Mouse (Mus musculus) WW6 (cell line): ENCODE measurements around the gene Ccdc175.

ENCODE experiments used
- DNase-seq: peaks from one replicate; pipeline ENCODE4 v3.0.0-alpha.2; 2013; ENCODE audit warnings: low read depth, low spot score

Gene Ccdc175

DNA sequence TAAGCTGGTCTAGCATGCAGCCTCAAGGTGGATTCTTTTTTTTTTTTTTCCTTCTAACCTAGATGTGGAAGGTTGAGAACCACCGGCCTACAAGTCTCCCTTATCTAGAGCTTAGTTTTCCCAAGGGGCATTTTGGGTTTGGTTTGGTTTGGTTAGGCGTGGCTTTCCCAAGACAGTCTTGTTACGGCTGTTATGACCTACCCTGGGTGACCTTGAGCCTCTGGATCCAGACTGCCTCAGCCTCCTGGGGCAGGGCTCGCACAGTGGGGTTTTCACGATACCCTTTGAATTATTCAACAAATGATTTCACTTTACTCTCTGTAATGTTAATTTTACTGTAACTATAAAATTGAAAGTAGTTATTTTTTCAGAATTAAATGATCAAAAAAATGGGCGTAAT is 82.1 kb downstream of the Ccdc175 start:
- no peak for DNase-seq

DNA sequence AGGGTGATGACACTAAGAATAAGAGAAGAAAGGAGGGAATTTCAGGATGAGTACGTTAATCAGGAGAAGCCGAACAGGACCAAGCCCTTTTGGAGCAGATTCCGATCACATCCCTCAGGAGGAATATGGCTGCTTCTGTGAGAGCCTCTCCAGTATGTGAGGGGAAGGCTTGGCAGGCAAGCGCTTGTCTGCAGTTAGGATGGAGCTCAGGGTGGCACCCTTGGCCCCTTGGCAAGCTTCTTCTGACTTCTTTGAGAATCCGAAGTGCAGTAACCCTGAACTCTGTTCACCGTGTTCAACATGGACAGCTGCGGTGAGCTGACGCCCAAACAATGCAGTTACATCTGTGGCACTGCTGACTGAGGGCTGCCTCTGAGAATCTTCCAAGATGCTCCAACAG is 87.9 kb downstream of the Ccdc175 start:
- no peak for DNase-seq

DNA sequence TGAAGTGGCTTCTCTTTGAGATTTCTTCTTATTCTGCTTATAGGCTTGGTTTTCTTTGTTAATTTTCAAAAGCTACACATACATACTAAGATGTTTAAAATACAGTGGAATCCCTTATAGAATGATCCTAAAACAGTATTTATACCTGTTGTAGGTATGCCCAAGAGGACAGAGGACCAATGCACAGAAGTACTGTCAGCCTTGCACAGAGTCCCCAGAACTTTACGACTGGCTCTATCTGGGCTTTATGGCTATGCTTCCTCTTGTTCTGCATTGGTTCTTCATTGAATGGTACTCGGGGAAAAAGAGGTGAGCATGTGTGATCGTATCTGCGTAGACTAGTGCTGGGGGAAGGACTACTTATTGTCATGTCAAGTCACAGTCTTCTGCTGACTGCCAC is 95.0 kb downstream of the Ccdc175 start:
- DNase-seq = no peak

DNA sequence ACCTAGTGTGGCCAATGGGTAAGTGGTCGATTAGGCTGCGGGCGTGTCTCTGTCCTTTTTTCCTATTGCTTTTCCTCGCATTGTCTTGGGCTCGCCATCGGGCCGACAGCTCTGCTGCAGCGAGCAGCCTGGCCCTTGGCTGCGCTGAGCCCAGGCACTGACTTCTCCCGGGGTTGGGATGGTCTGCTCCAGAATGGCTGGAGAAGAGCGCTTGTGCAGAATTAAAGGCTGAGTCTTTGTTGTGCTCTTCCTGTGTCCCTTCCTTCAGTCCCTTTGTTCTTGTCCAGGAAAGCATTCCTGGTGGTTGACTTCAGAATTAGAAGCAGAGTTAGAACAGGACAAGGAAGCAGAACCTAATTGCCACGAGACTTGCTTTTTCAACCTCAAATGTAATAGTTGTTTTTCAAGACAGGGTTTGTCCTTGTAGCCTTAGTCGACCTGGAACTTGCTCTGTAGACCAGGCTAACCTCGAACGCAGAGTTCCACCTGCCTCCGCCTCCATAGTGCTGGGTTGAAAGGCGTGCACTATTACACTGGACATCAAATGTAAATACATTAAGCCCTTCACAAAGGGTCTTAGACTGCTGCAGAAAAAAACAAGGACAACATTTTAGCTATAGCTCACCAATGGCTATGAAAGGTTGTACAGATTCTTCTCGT is 98.5 kb downstream of the Ccdc175 start:
- DNase-seq = no peak

DNA sequence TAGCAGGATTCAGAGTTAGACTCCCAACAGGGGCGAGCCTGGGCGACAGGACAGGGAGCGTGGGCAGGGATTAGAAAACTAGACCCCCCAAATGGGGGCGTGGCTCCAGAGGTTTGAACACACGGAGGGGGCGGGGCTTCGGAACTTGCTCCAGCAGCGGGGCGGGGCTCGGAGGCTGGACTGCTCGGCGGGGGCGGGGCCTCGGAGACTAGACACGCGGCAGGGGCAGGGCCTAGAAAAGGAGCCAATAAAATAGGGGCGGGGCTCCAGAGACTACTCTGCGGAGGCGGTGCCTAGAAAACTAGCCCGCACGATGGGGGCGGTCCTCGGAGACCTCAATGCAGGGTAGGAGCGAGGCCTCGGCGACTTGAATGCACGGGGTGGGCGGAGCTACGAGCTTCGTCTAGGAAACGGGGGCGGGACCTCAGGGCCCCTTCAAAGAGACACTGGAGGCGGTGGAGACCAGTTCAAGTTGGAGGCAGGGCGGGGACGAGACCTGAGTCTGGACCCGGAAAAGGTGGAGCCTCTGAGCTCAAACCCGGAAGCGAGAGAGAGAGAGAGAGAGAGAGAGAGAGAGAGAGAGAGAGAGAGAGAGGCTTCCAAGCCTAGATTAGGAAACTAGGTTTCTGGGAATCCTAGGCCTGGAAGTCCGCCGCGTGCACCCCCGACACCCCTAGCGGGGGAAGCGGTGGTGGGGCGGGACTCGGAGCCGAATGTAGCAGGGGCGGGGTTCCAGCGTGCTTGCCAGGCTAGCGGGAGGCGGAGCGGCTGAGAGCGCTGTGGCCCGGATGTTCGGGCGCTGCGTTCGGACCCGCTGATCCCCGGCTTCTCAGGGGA is 99.3 kb downstream of the Ccdc175 start, which contains the start of the genes L3hypdh and Jkamp:
Gene L3hypdh, minus strand, starts transcription at position 111 of the 837 bp plus-strand sequence.
Gene Jkamp, plus strand, starts transcription at position 261 of the 837 bp plus-strand sequence.
- peak; percentile 99 for DNase-seq

DNA sequence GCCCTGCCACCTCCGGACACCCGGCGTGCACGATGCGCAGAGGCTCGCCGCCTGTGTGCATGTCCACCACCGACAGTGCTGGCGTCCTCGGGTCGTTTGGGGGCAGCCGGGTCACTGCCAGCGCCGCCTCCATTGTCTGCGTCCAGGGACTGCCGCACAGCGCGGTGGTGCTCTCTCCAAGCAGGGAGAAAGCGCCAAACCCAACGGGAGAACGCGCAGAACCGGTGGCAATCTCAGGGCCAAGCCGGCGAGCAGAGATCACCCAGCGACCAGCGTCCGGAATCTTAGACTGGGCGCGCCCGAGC is 99.9 kb downstream of the Ccdc175 start:
- no peak for DNase-seq

DNA sequence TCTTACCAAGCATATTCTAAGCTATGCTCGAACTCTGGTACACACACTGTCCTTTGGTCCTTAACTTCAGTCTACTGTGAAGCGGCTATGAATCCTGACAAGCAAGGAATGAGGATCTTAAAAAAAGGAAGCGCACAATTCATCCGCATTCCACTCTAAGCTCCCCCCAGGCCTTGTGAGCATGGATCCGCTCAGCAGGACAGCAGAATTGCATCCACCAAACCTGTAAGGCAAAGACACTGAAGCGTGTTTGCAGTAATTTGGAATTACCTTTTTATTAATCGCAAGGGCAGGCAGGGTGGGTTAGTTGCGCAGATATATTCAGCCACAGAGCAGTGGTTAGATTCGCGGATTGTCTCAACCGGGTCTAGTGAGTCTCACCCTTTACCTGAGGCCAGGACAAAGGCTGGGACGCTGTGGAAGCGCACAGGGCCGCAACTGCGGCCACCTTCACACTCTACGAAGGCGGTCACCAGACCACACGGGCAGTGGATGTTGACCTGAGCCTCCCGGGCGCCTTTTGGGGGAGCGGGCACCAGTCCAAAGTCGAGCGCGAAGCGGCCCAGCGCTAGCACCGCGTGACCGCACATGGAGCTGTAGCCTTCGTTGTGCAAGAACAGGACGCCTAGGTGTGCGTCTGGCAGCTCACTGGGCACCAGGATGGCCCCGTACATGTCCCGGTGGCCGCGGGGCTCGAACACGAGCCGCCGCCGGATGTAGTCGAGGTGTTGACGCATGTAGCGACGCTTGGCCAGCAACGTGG is 100.4 kb downstream of the Ccdc175 start:
- DNase-seq = no peak

DNA sequence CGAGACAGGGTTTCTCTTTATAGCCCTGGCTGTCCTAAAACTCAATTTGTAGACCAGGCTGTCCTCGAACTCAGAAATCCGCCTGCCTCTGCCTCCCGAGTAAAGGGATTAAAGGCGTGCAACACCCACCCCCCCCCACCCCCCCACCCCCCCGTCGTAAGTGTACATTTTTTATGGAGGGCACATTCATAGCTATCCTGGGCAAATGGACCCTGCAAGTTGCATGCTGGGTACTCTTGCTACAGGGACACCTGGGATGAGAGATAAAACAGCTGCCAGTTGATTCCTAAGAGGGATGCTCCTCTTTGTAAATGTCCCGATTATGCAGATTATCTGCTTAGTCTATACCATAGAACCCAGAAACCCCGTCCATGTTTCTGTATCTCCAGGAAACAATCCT is 101.6 kb downstream of the Ccdc175 start:
- DNase-seq = no peak

DNA sequence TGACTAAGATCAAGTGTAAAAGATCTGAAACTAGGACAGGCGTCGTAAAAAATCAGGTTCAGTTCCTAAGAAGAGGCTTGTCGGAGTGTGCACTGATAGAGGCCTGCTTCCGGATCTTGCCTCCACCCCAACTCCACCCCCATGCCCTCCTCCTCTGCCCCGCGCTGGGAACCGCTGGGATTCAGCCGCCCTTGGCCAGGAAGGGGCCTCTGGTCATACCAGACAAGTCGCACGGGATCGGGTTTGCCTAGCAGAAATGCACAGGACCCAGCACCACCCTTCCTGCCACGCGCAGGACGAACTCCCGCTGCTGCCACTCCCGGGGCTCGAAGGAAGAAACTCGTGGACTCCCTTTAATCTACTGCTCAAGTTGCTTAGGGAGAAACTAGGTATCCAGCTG is 102.5 kb downstream of the Ccdc175 start:
- no peak for DNase-seq

DNA sequence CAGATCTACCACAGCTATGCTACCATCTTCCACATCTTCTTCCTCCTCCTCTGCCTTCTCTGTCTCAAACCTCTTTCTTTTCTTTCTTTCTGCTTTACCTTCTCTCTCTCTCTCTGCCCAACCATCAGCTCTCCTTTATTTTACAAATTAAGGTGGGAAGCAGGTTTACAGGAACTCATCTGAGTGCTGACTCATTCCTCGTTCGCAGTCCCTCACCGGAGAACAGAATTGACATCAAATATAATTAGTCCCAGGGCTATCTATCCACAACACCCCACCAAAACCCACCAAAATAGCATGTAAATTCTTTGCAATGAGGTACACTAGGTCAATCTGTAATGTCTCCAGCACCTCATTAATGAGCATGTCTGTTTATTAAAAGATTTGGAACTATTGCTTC is 102.9 kb downstream of the Ccdc175 start:
- DNase-seq = no peak

DNA sequence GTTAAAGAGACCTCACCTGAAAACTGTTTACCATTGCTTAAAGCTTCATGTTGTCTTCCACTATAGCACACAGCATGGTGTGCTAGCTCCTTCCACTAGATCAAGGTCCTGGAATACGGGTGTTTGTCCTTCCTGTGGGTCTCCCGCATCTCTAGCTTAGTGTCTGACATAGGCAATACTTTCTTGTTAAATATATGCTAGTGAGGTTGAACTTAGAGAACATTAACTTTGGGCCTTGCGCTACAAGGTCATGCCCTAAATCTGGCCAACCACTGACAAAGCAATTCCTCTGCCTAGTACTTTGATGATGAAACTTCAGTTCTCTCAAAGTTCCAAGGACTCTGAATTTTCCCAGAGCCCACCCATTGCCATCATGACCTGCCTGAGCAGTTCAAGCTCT is 106.6 kb downstream of the Ccdc175 start:
- no peak for DNase-seq

DNA sequence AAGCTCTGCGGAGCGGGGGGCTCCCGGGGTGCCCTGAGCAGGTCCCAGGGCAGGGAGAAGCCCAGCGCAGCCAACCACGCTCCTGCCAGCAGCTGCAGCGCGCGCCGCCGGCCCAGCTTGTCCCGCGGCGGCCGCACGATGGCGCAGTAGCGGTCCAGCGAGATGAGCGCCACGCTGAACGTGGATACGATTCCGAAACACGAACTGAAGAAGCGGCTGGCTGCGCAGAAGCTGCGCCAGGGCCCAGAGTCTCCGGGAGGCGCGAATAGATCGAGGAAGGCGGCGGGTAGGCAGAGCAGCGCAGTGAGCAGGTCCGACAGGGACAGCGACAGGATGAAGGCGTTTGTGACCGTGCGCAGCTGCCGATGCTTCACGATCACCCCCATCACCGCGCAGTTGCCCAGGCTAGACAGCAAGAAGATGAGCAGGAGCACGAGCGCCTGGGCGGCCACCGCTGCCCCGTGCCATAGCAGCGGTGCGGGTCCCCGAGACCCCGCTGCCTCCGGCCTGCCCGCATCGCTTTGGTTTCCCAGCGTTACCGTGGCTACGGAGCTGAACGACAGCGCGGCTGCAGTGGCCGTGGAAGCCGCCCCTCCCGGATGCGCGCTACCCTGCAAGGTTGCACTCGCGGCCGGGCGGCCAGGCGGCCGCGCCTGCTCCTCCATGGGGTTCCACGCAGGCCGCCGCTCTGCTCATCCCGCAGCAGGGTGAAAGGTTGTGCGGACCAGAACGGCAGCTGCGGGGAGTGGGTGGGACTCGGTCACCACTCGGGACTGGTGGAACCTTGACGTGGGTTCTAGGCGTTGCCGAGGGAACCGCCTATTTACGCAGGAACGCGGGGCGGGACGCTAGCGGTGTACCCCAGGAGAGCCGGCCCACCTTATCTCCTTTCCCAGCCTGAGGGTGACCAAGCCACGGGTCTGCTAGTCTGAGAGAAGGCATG is 114.2 kb downstream of the Ccdc175 start, which contains the start of gene Gpr135:
Gene Gpr135, minus strand, starts transcription at position 799 of the 943 bp plus-strand sequence.
- no peak for DNase-seq

DNA sequence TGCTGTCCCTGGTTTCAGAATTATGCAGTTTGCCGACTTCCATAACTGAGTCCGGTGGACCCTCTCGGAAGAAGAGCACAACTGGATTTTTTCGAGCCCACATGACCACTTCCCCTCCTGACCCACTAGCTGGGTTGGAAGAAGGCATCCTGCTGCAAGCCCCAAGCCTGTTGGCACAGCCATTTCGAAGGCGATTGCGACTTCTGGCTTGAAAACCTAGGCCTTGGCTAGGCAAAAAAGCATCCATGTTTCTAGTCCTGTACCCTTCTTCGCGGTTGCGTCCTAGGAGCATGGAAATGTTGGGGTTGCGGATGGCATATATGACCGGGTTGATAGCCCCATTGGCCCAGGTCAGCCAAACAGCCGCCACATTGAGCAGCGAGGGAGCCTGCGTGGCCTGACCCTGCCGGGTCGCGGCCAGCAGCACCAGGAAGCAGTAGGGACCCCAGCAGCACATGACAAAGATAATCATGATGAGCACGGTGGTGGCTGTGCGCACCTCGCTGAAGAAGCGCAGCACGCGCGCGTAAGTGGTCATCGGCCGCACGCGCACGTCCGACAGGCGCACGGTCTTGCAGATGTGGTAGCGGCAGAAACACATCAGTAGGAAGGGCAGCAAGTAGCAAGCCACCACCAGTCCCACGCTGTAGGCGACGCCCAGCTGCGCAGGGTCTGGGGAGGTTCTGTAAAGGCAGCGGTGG is 115.1 kb downstream of the Ccdc175 start:
- DNase-seq = no peak

DNA sequence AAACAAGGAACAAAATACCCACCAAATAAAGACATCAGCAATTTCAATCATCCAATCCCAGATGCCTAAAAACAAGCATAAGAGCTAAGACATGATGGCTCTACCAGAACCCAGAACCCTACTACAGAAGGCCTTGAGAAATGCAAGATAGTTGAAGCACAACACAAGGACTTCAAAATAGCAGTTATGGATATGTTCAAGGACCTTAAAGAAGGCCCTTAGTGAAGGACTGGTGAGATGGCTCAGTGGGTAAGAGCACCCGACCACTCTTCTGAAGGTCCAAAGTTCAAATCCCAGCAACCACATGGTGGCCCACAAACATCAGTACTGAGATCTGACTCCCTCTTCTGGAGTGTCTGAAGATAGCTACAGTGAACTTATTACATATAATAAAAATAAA is 127.0 kb downstream of the Ccdc175 start:
- no peak for DNase-seq

DNA sequence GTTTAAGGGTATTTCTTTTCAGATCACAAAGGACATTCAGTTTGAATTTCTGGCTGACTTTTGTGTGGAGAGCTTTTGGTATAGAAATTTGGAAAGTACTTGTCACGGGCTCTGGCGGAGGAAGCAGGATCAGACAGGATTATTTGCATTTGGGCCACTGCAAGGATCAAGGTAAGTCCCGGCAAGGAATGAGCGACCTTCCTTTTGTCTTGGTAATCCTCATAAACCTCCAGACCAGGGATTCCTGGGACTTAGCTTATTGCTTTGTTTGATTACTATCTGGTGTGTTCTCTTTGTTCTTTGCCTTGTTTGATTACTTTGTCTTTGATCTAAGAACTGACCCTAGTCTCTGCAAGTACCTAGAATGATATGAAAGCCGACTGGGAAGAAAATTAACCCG is 131.0 kb downstream of the Ccdc175 start:
- peak; percentile 42 for DNase-seq

DNA sequence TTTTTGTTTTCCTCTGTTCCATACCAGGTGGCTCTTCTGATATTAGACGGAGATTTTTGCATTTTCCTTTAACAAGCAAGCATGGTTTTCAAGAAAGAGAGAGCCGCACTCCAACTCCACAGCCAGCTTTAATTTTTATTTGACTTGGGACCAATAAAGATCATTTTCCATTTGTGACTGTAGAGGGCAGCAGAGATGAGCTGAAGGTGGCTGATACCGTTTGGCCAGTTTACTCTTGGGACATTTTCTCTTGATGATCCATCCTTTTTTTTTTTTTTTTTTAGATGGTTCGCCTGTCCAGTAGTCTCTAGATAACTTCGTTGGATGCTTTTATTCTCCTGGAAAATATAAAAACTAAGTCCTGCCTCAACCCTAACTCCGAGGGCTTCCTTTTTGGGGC is 131.5 kb downstream of the Ccdc175 start:
- no peak for DNase-seq

DNA sequence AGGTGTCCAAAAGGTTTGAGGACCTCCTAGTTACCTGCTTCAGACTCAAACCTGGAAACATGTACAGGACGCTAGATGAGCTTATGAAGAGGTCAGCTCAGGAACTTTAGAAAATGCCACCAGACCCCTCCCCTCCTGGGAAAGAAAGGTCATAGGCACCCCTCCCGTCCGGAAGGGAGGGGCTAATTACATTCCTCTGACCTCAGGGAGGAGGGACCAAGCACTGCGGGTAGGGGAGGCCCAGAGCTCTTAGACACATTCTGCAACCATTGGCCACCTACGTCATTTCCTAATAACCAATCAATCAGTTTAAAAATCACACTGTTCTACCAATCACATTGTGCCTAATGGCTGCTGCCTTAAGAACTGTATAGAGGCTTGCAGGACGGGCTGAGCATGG is 132.3 kb downstream of the Ccdc175 start:
- no peak for DNase-seq
